Mouse (Mus musculus) thymus, postnatal 14 days (tissue): ENCODE measurements around the gene Apoa2.

Experiments used
- DNase-seq: peaks from one replicate; pipeline ENCODE4 v3.0.0; 2021

The Apoa2 gene

DNA sequence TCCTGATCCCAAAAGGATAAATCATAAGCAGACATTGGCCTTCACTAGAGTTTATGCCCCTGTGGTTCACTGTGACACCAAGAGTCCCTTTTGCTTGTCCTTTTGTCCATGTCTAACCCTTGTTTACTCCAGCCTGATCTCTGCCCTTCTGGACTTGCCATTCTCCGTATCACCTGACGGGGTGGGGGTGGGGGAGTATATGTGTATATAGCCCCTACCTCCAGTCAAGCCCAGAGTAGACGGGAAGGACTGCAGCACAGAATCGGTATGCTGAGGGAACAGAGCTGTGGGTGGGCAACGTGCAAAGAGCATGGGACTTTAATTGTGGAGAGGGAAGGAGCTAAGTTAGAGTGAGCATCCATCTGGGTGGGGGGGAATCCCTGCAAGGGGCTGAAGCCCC lies at the start of gene Apoa2:
Gene Apoa2, plus strand, starts transcription at position 198 of the 400 bp plus-strand sequence.
- DNase-seq, result no peak

DNA sequence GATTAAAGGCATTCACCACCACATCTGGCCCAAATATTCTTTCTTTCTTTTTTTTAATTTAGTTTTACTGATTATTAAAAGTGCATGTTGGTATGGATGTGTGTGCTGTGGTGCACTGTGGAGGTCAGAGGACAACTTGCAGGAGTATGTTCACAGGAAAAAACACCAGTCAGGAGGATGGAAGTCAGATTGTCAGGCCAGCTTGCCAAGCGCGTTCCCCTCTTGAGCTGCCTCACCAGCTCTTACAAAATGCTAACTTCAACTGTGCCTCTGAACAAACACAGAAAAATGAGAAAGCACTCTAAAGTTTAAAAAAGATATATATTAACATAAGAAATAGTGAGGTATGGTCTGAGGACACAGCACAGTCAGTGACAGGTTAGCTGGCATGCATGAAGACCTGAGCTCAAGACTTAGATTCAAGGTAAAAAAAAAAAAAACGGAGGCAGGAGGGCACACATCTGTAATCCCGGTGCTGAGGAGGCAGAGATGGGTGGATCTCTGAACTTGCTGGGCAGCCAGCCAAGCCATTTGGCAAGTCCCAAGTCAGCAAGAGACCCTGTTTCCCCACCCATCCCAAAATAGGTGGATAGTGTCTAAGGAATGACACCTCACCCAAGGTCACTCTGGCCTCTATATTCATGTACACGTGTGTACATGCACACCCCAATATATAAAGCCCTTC lies 45.2 kb upstream of the Apoa2 start:
- DNase-seq, result no peak

DNA sequence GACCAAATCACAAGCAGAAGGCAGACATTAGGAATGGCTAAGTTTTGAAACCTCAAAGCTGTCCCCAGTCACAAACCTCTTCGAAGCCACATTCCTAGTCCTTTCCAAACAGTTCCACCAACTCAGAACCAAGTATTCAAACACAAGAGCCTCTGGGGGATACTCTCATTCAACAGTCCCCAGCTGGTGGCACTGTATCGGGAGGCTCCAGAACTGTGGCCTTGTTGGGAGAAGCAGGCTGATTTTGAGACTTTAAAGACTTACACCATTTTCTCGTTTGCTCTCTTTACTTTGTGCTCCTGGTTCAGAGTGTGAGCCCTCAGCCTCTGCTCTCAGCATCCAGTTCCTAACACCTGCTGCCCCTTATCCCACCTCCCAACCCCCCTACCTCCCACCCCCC lies 41.8 kb upstream of the Apoa2 start:
- DNase-seq, result no peak

DNA sequence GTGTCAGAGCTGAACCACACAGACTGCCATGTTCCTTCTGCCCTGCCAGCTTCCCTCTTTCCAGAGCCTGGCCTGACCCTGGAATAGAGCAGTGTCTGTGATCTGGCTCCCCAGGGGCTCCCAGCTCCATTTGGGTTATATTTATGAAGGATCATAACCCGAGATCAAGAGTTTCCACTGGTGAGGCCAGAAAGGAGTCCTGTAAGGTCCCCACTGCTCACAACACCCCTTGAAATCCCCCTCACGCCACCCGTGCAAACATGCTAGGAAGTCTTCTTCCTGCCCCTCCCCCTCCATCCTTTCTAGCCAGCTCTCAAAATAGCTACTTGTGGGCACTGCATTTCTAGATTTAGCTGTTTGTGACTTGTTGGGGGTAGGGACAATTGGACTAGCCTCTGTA lies 41.2 kb upstream of the Apoa2 start:
- no peak for DNase-seq

DNA sequence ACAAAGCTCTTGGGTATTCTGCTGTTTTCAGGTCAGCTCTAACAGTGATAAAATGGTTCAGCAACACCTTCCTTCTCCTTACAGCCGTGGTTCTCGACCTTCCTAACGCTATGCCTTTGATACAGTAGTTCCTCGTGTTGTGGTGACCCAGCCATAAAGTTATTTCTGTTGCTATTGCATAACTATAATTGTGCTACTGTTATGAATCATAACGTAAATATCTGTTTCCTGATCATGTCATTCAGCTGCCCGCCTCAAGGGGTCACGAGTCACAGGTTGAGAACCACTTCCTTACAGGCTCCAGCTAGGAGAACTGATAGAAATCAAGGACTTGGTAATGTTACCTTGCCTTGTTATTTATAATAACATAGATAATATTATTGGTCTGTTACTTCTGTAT lies 40.5 kb upstream of the Apoa2 start:
- DNase-seq, result peak; percentile 32

DNA sequence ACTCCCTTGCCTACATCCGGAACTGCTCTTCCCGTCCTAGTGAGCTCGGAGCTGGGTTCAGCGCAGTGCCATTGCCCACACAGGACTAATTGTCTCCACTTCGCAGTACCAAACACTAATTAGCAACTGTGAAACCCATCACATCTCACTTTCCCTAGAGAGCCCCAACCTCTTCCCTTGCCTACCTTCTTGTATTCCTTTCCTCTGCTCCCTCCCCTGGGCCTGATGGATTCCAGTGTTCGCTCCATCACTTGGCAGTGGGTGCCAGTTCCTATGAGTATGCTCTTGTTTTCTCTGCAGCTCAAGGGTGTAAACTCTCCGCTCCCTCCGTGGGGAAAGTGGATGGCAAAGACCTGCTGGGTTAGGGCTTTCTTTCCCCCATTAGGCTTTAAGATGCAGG lies 39.2 kb upstream of the Apoa2 start:
- DNase-seq, result no peak

DNA sequence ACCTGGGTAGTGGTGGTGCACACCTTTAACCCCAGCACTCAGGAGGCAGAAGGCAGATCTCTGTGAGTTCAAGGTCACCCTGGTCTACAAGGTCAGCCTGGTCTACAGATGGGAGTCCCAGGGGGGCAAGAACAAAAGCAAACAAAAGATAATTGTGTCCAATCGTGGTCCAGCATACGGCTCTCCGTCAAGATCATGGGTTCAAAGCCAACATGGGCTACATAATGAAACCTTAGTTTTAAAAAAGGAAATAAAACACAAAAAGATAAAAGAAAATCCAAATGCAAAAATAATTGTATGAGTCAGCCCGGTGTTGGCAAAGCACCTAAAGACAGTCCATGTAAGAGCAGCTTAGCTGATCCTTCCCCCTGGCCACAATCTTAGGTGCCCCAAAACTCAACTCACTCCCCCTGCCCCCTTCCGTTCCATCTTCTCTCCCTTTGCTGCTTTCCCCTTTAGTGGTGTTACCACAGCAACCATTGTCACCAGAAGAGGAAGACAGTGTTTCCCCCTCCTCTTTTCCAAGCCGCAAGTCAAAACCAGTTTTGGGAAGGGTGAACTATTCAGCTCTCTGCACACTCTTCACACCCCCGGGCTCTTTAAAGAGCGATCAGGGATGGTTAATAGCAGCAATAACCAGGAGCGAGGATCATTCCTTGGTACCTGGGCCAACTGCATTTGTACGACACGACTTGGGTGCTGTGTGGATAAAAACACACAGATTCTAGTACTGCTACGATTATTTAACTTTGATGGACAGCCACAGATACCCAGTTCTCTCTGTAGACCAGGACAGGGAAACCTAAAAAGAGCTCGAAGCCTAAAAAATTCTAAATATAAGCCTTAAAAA lies 36.8 kb upstream of the Apoa2 start:
- DNase-seq, result no peak

DNA sequence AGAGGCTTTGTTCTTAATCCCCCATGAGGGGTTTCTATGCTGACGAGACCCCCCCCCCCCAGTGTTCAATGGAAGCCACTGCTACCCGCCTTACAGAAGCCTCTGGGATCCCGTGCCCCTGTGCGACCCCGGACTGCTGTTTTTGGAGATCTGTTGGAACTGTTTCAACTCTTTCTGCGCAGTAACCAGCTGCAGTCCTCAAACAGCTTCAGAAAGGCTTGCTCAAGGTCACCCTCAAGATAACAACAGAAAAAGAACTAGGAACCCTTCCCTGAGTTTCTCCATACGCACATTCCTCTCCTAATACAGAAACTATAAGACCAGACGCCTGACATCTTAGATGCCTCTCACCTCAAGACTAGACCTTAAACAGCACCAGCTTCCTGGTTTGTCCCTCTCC lies 35.8 kb upstream of the Apoa2 start:
- no peak for DNase-seq

DNA sequence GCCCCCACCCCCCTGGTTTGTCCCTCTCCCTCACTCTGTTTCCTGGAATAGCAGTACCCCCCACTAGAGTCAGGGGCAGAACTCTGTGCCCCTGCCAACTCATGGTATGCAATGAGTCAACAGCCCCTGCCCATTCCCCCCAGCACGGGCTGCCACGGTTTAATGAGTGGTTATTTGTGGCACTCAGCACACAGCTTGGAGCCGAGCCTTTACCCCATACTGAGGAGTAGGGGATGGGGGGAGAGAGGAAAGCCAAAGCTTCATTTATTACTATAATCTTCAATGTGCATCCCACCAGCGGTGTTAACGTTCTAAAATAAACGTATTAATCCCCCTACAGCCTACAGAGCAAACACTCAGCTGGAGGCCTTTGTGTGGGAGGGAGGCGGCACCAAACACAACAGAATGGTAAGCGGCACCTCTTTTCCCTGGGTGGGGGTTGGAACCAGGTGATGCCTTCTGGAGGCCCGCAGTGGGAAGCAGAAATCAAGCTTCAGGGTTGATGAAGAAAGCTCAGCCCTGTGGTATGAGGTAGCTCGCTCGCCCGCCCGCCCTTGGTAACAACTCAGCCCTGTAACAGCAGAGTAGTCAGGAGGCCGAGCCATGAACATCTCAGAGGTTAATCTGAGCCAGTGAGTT lies 35.3 kb upstream of the Apoa2 start:
- DNase-seq, result no peak

DNA sequence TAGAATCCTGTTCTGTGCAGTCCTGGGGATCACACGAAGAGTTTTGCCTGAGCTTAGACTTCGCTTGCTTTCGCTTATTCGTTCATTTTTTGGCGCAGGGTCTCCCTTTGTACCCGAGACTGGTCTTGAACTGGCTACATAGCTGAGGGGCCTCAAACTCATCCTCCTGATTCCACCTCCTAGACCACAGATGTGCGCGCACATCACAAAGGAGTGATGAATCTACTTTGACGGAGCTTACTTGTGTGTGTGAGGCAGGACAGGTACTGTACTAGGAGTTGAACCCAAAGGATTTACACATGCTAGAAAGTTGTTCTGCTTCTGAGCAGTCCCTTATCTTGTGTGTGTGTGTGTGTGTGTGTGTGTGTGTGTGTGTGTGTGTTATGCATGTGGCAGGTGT lies 34.0 kb upstream of the Apoa2 start:
- no peak for DNase-seq

DNA sequence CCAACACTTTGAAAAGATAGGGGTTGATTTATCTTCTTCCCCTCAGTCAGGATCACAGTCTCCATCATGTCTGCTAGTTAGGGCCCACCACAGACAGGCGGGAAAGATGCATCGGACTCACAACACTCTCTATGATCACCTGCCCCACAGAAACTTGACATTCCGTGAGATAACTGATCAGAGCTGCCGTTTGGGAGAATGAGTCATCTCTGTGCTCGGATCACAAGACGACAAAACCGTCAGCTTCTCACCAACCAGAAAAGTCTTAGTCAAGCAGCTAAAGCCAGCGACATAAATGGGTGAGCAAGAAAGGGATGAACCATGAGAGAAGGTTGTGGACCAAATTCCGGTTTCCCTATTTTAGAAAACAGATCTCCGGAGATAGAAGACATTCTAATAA lies 32.6 kb upstream of the Apoa2 start:
- no peak for DNase-seq

DNA sequence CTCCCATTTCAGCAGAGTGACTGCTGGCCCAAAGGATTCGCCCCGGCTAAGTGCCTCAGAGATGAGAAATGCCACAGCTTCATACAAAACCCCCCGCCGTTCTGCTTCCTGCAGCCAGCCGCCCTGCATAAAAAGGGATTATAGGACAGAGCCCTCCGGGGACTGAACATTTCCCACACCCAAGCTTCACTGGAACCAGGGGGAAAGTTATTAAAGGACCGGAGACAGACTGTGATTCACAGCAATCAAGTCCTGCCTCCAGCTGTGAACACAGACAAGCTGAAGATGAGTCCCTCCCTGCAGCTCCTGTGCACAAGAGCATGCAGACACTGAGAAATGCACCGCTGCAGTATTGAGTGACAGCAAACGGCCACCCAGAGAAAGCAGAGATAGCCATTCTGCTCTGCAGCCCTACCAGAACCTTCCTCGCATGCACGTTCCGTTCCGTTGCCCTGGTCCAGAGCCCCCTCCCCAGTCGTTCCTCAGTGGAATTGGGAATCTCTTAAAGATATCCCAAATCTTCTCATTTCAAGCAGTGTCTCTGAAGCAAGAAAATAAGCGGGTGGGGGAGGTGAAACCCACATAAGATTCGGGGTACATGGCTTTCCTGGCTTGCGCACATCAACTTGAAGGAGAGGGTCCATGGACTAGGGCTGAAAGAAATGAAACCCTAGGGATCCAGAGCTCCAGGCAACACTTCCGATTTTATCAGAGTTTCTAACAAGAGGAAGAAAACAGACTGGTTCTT lies 31.6 kb upstream of the Apoa2 start:
- no peak for DNase-seq

DNA sequence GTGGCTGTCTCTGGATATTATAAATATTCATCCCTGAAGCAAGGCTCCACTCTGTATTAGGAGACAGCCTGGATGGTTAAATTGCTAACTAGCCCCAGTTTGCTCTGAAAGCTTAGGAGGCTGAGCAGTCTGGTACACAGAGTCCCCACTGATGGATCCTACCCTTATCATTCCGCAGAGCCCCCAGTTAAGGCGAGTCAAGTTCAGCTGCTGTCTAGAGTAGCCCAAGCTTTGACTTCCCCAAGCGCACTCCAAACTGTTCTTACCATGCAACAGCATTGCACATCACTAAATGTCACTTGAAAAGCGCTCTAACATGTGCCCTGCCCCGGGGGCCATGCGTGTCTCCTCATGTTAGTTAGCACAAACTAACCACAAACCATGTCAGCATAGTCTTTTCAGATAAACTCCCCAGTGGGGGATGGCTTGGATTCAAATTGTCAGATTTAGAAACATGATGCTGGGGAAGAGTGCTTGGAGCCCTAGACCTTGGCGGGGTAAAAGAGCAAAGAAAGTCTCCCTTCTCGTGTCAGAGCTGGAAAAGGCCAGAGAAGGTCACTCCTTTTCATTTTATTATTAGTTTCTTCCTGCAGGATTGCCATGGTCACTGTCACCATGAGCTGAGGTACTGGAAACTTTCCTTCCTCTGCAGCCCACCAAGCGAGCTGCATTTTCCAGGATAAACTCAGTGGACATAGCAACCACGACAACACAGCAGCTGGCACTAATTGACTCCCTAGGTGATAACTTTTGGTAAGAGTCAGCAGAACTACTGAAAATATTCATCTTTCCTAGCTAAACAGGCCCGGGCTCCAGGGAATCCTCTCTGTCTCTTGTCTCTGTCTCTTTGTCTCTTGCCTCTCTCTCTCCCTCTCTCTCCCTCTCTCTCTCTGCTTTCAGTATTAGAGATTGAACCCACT lies 30.7 kb upstream of the Apoa2 start:
- DNase-seq, result no peak

DNA sequence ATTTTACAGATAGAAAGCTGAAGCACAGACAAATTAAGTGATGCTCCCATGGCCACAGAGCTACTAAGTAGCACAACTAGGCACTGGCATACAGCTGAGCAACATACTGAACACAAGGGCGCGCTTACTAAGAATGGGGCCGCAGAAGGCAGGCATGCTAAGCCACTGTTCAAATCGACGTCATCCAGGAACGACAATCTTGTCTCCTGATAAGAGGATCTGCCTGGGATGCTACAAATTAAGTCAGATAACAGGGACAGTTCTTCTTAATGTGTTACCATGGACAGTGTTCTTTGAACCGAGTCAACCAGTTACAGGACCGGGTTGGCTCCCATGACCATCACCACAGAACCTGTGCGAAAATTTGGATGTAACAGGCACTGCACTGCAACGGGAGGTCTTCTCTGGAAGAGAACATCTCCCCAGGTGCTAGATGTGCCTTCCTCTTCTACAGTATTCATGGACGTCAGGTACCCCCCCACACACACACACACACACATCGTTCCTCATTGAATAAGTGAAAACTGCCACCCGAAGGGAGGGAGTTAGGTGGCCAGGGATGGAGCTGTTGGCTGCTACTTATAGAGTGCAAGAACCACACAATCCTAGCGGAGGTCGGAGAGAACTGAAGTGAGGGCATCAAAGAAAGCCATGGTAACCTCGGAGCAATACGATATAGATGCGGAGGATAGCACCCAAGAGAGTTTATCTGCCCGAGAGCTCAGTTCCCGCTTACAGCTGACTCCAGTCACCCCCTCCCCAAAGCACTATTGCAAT lies 29.6 kb upstream of the Apoa2 start:
- no peak for DNase-seq

DNA sequence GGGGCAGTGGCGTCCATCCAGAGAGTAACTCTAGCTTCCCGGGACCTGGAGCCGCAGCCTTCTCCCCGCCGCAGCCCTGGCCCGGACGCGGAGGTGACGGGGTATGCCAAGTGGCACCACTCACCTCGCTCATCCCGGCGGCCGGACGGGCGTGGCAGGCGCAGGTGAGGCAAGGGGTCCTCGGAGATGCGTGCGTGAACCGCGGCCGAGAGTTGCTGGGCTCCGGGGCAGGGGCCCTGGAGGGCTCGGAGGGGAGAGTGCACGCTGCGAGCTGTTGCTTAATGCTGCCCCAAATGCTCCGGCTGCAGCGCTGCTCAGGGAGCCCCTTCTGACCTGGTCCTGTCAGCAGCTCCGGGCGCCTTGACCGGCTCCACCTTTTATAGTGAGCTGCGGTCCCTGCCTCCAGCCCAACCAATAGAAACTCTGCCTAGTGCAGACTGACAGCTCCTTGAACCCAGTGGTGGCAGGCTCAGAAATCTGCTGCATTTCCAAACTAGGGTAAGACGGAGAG lies 28.9 kb upstream of the Apoa2 start, which contains the start of gene Pcp4l1:
Gene Pcp4l1, minus strand, starts transcription at position 382 of the 511 bp plus-strand sequence.
- no peak for DNase-seq

DNA sequence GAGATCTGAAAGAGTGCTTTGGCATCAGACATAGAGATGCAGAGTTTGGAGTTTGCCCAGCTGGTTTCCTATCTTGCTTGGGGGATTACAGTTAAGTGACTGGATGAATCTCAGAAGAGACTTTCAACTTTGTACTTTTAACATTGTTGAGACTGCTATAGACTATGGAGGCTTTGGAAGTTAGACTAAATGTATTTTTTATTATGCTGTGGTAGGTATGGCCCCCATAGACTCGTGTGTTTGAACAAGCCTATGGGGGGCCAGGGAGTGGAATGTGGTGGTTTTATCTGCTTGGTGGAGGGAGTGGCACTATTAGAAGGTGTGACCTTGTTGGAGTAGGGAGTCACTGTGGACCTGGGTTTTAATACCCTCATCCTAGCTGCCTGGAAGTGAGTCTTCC lies 25.3 kb upstream of the Apoa2 start:
- DNase-seq, result no peak

DNA sequence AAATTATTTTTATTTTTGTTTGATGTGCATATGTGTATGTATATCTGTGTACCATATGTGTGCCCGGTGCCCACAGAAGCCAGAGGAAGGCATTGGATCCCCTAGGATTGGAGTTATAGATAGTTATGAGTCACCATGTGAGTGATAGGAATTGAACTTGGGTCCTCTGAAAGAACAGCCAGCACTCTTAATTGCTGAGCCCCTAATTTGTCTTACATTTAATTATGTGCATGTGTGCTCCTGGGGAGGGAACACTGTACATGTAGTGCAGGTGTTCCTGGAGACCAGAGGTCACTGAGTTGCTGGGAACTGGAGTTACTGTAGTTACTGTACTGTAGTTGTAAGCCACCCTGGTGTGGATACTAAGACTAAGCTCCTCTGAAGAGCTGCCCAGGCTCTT lies 24.1 kb upstream of the Apoa2 start:
- no peak for DNase-seq

DNA sequence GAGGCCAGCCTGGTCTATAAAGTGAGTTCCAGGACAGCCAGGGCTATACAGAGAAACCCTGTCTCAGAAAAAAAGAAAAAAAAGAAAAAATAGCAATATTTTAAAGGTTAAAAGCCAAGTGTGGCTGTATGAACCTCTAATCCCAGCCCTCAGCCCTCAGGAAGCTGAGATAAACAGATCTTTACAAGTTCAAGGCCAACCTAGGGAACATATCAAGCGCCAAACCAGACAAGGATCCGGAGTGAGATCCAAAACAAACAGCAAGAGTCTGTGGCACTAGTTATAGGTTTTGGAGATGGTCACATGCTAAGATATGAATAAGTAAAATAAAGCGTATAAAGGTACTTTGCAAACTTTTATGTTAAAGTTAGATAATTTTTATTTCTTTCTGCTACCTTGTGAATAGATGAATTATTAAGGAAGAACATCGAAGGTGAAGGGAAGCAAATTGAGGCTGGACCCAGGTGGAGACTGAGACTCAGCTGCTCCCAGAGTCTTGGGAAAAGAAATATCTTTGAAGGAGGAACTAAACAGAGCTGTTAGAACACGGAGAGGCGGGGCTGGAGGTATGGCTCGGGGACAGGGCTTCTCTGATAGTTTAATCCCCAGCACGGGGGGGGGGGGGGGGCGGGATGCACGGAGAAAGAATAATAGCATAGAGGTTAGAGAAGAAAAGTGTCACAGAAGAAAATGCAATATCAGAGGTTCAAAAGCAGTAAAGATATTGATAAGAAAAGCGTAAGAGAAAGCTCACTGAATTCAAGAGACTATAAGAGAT lies 21.2 kb upstream of the Apoa2 start:
- DNase-seq, result no peak

DNA sequence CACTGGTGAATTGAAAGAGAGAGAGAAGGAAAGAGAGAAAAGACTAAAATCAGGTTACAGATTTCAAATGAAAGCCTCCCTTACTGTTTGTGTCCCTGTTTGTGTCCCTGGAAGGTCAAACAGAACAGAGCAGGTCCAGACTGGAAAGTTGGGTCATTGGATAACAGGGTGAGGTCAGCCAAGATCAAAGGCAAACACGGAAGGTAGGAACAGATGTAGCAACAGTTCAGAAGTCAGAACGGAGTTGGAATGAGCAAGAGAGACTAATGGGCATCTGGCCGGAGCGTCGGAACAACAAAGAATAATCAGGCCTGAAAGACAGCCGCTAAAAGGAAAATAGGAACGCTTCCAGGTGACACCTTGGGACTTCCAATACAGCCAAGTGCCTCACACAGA lies 20.6 kb upstream of the Apoa2 start:
- DNase-seq, result no peak
